Mouse (Mus musculus): ENCODE data around the gene Pfkp. TPM values are rescaled to one million over a fixed set of nuclear protein-coding genes. Genes with fewer than 3 reads are reported as not detected.

The Pfkp gene
- polyA plus RNA-seq, 1 experiment from 2014 or later: 163 TPM

DNA sequence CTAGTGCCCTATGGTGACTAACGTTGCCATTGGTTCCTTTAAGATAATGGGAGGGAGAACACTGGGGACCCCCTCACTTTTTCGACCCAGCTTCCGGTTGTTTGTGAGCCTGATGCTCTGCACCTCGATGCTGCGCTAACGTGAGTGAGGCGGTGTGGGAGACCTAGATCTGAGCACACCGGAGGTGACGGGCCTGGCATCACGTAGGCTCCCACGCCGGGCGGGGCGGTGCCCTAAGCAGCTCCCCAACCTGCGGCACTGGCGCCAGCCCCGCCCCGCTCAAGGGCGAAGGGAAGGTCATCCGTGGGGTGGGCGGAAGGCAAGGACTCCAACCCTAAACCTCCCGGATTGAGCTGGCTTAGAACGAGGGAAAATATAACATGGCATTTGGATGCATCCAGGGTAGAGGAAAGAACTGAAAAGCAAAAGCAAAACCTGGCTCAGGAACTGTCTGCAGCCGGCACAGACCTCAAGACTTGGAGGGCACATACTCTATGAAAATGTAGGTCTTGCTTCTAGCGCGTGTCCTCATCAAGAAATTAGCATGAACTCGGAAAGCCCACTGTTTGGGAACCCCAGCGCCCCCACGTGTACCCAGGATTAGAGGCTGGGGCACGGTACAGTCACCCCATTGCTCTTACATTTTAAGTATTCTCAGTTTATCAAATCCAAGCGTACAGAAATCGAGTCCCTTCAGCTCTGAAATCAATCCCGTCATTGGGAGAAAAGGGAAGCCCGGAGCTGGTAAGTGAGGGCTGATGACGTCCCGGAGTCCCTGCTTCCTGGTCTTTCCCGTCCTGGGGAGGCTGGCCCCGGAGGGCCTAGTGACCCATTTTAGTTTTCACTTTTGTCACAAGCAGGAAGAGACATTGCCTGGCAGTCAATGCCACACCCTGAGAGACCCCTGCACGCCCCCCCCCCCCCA lies 1.2 kb downstream of the Pfkp start:
- Histone ChIP-seq H3K36me3 (no peaks in the 10 kb centered on the region), H3K9ac (replicated peaks) (peak overlapping the region; percentile 70)
- 1% methylated on average over 39 of the region's 39 CpGs for WGBS

DNA sequence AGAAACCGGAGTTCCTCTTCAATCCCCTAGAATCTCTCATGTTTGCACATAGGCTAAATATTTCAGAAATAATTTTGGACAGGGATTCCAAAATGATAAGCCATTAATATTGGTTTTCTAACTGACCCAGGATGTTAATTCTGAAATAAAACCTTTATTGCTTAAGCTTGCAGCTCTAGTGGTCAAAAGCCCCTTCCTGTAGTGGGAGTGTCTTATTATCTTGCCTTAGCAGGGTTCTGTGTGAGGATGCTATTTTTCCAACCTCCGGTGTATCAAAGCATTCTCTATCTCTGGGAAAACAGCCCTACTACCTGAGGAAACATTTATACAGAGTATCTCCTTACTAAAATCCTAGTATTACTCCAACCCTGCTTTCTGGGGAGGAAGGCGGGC lies 1.9 kb downstream of the Pfkp start:
- Histone ChIP-seq H3K27me3 (no peaks in the 10 kb centered on the region), H3K4me2 (replicated peaks) (peak overlapping the region; percentile 100), H3K9ac (replicated peaks) (peak overlapping the region; percentile 70), H3K4me3 (peak overlapping the region; percentile 69), H3K36me3 (no peaks in the 10 kb centered on the region), H3K27ac (replicated peaks) (no peak overlapping the region), H3K9me3 (no peaks in the 10 kb centered on the region), H3K4me1 (0 out of 2 replicates have a peak, but pooled peaks cover 11% of the 10 kb centered on the region)
- 48% methylated on average over 3 of the region's 3 CpGs for WGBS
- ATAC-seq (replicated peaks): no peak

More for the DNA sequence above, 1.2 kb downstream of the Pfkp start:
- Histone ChIP-seq H3K9me3 (no peaks in the 10 kb centered on the region), H3K4me2 (replicated peaks) (peak overlapping the region; percentile 100), H3K4me3 (peak overlapping the region; percentile 69), H3K27me3 (no peaks in the 10 kb centered on the region), H3K4me1 (0 out of 2 replicates have a peak, but pooled peaks cover 11% of the 10 kb centered on the region), H3K27ac (replicated peaks) (peak overlapping the region; percentile 62)
- ATAC-seq (replicated peaks): peak; percentile 35

DNA sequence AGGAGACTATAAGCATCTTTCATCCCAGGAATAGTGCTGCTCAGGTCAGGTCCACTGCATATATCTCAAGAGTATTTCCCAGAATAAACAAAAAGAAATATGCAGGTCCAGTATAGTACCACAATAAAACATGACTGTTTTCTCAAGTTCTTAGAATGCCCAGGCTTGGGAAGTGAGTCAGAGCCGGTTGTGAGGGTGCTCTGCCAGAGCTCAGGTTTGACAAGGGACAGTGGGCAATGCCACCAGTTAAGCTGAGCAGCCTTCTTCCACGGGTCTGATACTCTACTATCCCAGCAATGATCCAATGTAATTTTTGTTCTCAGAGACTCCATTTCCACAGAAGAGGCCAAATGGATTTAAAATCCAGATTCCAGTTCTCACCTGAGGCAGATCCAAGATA lies 2.3 kb downstream of the Pfkp start:
- no peak overlapping the region for H3K27ac ChIP-seq (replicated peaks)

DNA sequence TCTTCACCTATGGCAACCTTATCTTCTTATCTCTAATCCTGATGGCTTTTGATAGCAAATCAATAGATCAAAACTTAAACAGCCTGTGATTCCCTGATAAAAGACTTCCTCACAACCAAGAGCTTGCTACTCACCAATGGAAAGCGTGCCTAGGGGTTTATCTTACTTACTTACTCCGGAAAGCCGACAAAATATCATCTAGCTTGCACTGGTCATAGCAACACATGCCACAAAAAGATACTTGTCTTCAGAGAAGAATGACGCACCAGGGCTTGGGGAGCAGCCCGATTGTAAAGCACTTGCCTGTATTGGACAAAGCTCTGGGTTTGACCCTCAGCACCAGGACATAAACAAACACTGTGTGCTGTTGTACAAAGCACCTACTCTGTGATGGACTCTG lies 4.6 kb downstream of the Pfkp start:
- Histone ChIP-seq H3K27me3 (no peaks in the 10 kb centered on the region), H3K9ac (replicated peaks) (no peak overlapping the region), H3K4me3 (no peak overlapping the region), H3K4me2 (replicated peaks) (no peak overlapping the region), H3K36me3 (no peaks in the 10 kb centered on the region), H3K9me3 (no peaks in the 10 kb centered on the region), H3K4me1 (0 out of 2 replicates have a peak, but pooled peaks cover 11% of the 10 kb centered on the region), H3K27ac (replicated peaks) (no peak overlapping the region)
- 91% methylated on average over 5 of the region's 5 CpGs for WGBS
- ATAC-seq (replicated peaks): no peak

More for the DNA sequence above, 2.3 kb downstream of the Pfkp start:
- Histone ChIP-seq H3K4me1 (0 out of 2 replicates have a peak, but pooled peaks cover 11% of the 10 kb centered on the region), H3K36me3 (no peaks in the 10 kb centered on the region), H3K9me3 (no peaks in the 10 kb centered on the region), H3K9ac (replicated peaks) (no peak overlapping the region), H3K27me3 (no peaks in the 10 kb centered on the region), H3K4me3 (peak overlapping the region; percentile 69), H3K4me2 (replicated peaks) (peak overlapping the region; percentile 100)
- 76% methylated on average over 2 of the region's 2 CpGs for WGBS
- no peak for ATAC-seq (replicated peaks)

DNA sequence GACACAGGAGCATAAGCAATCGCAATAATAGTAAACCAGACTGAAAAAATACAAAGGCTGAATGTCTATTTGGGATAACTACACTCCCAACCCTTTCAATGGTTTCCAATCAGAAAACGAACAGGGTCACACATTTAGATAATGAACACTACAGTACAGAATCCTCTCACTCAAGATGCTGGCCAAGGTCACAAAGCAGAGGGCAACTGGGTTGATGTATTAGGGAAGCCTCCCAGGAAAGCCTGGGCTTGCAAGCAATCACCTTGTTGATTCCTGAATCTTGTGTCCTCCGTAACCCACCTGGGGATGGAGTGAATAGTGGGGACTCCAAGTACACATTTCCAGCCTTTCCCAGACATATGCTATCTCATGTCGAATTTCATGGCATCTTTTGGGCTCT lies 5.6 kb downstream of the Pfkp start:
- Histone ChIP-seq H3K9ac (replicated peaks) (no peak overlapping the region), H3K27me3 (no peaks in the 10 kb centered on the region), H3K36me3 (no peaks in the 10 kb centered on the region), H3K4me1 (0 out of 2 replicates have a peak, but pooled peaks cover 10% of the 10 kb centered on the region), H3K9me3 (no peaks in the 10 kb centered on the region), H3K27ac (replicated peaks) (no peak overlapping the region), H3K4me2 (replicated peaks) (no peak overlapping the region), H3K4me3 (no peak overlapping the region)
- no peak for ATAC-seq (replicated peaks)
- 88% methylated on average over 4 of the region's 4 CpGs for WGBS

DNA sequence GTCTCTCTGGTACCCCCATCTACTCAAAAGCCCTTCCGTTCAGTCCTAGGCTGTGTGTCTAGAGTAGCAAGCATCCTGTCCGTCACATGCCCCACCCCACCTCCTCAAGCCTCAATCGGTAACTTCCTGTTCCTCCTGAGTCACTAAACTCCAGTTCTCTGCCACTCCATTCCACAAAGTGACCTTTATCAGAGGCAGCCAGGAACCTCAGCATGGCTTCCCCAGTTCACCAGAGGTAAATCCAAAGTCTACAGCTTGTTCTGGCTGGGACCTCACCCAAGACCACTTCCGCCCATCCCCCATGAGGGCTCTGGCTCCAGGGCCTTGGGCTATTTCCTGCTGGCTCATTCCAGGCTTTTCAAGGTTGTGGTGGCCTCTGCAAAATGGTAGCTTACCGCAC lies 6.1 kb downstream of the Pfkp start:
- H3K36me3 ChIP-seq: no peaks in the 10 kb centered on the region
- WGBS: 91% methylated on average over 5 of the region's 5 CpGs
- 0 out of 2 replicates have a peak, but pooled peaks cover 8% of the 10 kb centered on the region for H3K4me1 ChIP-seq
- no peak for ATAC-seq (replicated peaks)
- no peak overlapping the region for H3K27ac ChIP-seq (replicated peaks)
- H3K4me2 ChIP-seq (replicated peaks): no peak overlapping the region
- no peaks in the 10 kb centered on the region for H3K9me3 ChIP-seq
- H3K9ac ChIP-seq (replicated peaks): no peak overlapping the region
- H3K4me3 ChIP-seq: no peak overlapping the region
- H3K27me3 ChIP-seq: no peaks in the 10 kb centered on the region

DNA sequence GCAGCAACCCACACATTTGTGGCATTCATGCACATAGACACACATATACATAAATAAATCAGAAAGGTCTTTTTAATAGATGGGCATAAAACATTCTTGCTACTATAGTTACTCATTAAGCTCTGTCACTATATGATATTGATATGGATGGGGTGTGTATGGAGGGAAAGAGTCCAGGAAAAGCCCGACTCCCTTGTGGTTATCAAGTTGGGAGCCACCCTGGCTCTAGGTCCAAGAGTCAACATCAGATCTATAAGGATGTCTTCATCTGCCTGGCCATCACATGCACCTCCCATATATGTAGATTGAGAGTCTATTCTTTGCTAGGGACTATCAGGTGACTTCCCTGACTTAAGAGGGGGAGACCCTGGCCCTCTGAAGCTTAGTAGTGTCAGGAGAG lies 7.1 kb downstream of the Pfkp start:
- WGBS: 83% methylated on average over 1 of the region's 1 CpGs
- ATAC-seq (replicated peaks): no peak
- Histone ChIP-seq H3K9me3 (no peaks in the 10 kb centered on the region), H3K4me3 (no peak overlapping the region), H3K27ac (replicated peaks) (no peak overlapping the region), H3K9ac (replicated peaks) (no peak overlapping the region), H3K4me2 (replicated peaks) (no peak overlapping the region), H3K27me3 (no peaks in the 10 kb centered on the region), H3K4me1 (no peaks in the 10 kb centered on the region), H3K36me3 (no peaks in the 10 kb centered on the region)

DNA sequence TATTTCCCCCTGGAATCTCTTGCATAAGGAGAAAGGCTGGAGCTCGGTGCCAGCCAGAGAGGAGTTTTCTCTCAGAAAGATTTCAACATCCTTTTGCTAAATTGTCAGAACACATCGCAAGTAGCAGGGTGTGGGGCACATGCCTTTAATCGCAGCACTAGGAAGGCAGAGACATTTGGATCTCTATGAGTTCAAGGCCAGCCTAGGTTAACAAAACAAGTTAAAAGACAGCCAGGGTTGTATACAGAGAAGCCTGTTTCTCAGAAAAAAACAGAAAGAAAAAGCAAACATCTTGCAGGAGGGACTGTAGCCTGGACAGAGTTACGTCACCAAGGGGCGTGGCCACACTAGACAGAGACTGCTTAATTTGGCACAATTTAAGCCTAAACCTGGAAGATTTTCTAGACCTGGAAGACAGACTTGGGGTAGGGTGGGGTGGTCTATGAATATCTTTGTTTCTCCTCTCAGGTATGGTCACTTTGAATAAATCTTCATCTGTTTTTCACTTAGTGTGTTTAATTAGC lies 9.0 kb downstream of the Pfkp start:
- WGBS: 82% methylated on average over 5 of the region's 5 CpGs
- H3K9me3 ChIP-seq: no peaks in the 10 kb centered on the region

DNA sequence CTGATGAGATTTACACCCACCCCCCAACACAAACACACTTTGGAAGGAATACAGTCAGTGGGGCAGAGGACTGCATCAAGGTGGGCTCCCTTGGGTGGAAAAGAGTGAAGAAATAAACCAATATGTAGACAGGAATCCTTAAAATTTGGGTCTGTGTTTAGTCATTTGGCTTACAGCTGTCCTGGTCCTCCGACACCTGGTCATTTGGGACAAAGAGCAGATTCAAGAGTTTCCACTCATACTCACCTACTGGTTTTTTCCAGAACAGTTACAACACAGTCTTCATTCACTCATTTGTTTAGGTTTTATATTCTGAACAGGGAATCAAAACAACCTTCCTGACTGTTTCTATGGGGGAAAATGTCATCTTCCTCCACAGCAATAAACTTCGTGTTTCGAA lies 9.6 kb downstream of the Pfkp start:
- Histone ChIP-seq H3K9ac (replicated peaks) (no peak overlapping the region), H3K27me3 (no peaks in the 10 kb centered on the region), H3K27ac (replicated peaks) (no peak overlapping the region), H3K4me2 (replicated peaks) (no peak overlapping the region), H3K9me3 (no peaks in the 10 kb centered on the region), H3K36me3 (no peaks in the 10 kb centered on the region), H3K4me3 (no peak overlapping the region), H3K4me1 (no peaks in the 10 kb centered on the region)
- WGBS: 95% methylated on average over 3 of the region's 3 CpGs
- no peak for ATAC-seq (replicated peaks)

More for the DNA sequence above, 9.0 kb downstream of the Pfkp start:
- Histone ChIP-seq H3K9ac (replicated peaks) (no peak overlapping the region), H3K36me3 (no peaks in the 10 kb centered on the region), H3K4me2 (replicated peaks) (no peak overlapping the region), H3K27me3 (no peaks in the 10 kb centered on the region), H3K4me3 (no peak overlapping the region), H3K27ac (replicated peaks) (no peak overlapping the region), H3K4me1 (no peaks in the 10 kb centered on the region)
- ATAC-seq (replicated peaks): no peak

DNA sequence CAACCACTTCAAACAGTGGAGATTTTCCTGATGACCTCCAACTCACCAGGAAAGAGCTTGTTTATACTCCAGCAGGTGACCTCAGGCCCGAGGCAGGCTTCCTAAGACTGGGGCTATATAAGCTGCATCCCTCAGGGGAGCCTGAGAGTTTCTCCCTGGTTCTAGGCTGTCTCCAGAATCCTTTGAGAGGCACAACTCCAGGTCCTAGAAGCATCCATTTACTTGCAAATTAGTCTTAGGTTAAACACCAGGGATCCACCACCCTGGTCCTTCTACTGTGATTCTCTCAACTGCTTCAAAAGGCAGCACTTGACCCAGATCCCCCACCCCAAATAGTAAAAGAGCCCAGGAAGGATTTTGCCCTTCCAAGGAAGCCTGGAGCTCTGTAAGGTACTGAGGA lies 10.2 kb downstream of the Pfkp start:
- Histone ChIP-seq H3K36me3 (no peaks in the 10 kb centered on the region), H3K27me3 (no peaks in the 10 kb centered on the region), H3K27ac (replicated peaks) (no peak overlapping the region), H3K4me3 (no peak overlapping the region), H3K4me1 (no peaks in the 10 kb centered on the region), H3K9ac (replicated peaks) (no peak overlapping the region), H3K9me3 (no peaks in the 10 kb centered on the region), H3K4me2 (replicated peaks) (no peak overlapping the region)
- WGBS: 56% methylated on average over 1 of the region's 1 CpGs
- no peak for ATAC-seq (replicated peaks)

DNA sequence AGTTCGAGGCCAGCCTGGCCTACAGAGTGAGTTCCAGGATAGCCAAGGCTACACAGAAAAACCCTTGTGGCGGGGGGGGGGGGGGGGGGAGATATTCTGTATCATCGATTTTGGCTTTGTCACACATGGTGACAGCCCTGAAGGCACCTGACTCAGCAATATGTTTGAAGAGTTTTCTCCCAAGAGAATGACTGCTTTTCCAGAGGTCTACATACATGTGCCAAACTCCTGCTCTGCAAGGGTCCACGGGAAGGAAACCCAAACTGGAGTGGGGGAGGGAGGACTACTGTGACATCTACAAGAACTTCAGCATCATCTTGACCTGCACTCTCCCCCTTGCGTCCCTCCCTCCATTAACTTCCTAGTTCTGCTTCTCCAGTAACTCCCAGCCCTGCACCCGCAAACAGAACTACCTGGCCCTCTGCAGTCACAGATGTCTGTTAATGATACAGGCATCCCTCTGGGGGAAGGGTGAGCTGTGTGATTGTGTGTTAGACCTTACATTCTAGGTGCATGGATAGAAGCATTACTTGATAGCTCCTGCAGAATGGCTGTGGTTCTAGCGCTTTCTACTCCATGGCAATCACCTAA lies 10.9 kb downstream of the Pfkp start:
- H3K4me1 ChIP-seq: no peaks in the 10 kb centered on the region
- WGBS: 88% methylated on average over 7 of the region's 7 CpGs
- no peak overlapping the region for H3K4me2 ChIP-seq (replicated peaks)
- H3K27me3 ChIP-seq: no peaks in the 10 kb centered on the region
- no peak for ATAC-seq (replicated peaks)
- no peak overlapping the region for H3K9ac ChIP-seq (replicated peaks)
- H3K4me3 ChIP-seq: no peak overlapping the region
- no peaks in the 10 kb centered on the region for H3K9me3 ChIP-seq
- H3K27ac ChIP-seq (replicated peaks): no peak overlapping the region
- no peaks in the 10 kb centered on the region for H3K36me3 ChIP-seq

DNA sequence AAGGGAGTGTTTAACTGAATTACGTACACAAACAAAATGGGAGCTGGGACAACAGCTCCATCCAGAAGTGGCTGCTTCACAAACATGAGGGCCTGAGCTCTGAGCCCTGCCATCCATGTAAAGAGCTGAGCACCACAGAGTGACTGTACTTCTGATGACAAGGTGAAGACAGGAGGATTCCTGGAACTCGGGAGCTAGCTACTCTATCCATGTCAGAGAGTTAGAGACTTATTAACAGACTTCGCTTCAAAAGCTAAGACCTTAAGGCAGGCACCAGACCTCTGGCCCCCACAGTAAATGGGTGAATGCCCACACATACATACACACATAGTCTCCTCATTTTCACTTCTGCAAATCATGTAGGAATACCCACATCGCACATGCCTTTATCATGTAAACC lies 11.6 kb downstream of the Pfkp start:
- H3K4me3 ChIP-seq: no peak overlapping the region
- no peak overlapping the region for H3K27ac ChIP-seq (replicated peaks)
- no peaks in the 10 kb centered on the region for H3K9me3 ChIP-seq
- ATAC-seq (replicated peaks): no peak
- H3K4me2 ChIP-seq (replicated peaks): no peak overlapping the region
- H3K27me3 ChIP-seq: no peaks in the 10 kb centered on the region
- WGBS: 74% methylated on average over 4 of the region's 4 CpGs
- H3K9ac ChIP-seq (replicated peaks): no peak overlapping the region
- no peaks in the 10 kb centered on the region for H3K36me3 ChIP-seq
- H3K4me1 ChIP-seq: no peaks in the 10 kb centered on the region
